Mouse (Mus musculus): ENCODE measurements around the gene Psmd9.

- TF ChIP-seq POLR2A (IDR thresholded peaks at IDR 0.05; ENCODE audit: insufficient read length, low read depth) (peak; percentile 62), MYOG (IDR thresholded peaks at IDR 0.05; ENCODE audit: control insufficient read depth in 1 of 3, insufficient read depth in 1 of 3, insufficient read length in 2 of 3, low read depth in 2 of 3) (peak in 1 of 3 experiments; percentile 17), TCF12 (IDR thresholded peaks at IDR 0.05; ENCODE audit: insufficient read depth, poor library complexity, severe bottlenecking) (no peak), USF1 (IDR thresholded peaks at IDR 0.05; ENCODE audit: low read depth) (peak; percentile 93)
These were observed 58.7 kb downstream of the Psmd9 start for GRCm38 (mm10) chr5:123227762-123228523.
